In genomic region chr2:160062148-160062937, GRCm38 (mm10) we compare ENCODE assay signal across 11 mouse cellular contexts.
DNase-seq lines count a peak whose midpoint lies in the region; ATAC-seq and TF ChIP-seq lines count a peak whose summit lies in the region.
"Had no signal": no experiment of that assay in that cellular context is flagged by ENCODE, and none has a peak within 500 bp of the region (broad histone marks: within the 10 kb centered on the region; RNA-seq: fewer than 3 reads in every experiment).

No protein-coding gene starts in this region.

- no peak for TF ChIP-seq EP300 in CH12.LX (IDR thresholded peaks at IDR 0.05; ENCODE audit: low read length)

- H3K4me2 ChIP-seq in CH12.LX (ENCODE audit: insufficient read depth, low read depth, poor library complexity, severe bottlenecking): no peak overlapping the region
- no peak overlapping the region for H3K4me2 ChIP-seq in hindbrain, postnatal 0 days (ENCODE audit: low read depth, low read length)
- H3K4me2 ChIP-seq: embryonic facial prominence, embryonic 15.5 days; heart, embryonic 12.5 days; hindbrain, embryonic 15.5 days had no signal

- TF ChIP-seq RAD21 in CH12.LX (IDR thresholded peaks at IDR 0.05; ENCODE audit: low read depth, low read length): peak; percentile 47

- no peak for DNase-seq in layer of hippocampus, adult 2 months (ENCODE audit: low spot score in 2 of 2)
- no peak for DNase-seq in layer of hippocampus, adult 9-11 months
- no peak for DNase-seq in CH12.LX (ENCODE audit: extremely low read depth)
- DNase-seq in adipocyte (ENCODE audit: low spot score): peak; percentile 49
- DNase-seq in kidney, postnatal 36 days: peak; percentile 24 to 46
- DNase-seq in left cerebral cortex, adult 18-20 months (ENCODE audit: low spot score in 2 of 2): no peak
- DNase-seq in hindbrain, postnatal 0 days (ENCODE audit: low spot score): no peak
- DNase-seq: lung, adult 18-20 months had no signal

- H3K9ac ChIP-seq in CH12.LX (ENCODE audit: insufficient read depth, low read depth): no peak overlapping the region
- H3K9ac ChIP-seq in hindbrain, postnatal 0 days (replicated peaks; ENCODE audit: low read length): no peak overlapping the region
- H3K9ac ChIP-seq: embryonic facial prominence, embryonic 15.5 days; heart, embryonic 12.5 days; hindbrain, embryonic 15.5 days had no signal

- peaks cover 0 to 3% of the 10 kb centered on the region in 2 experiments; a peak in 1 of 4 replicates for H3K4me1 ChIP-seq in CH12.LX (ENCODE audit: control insufficient read depth in 1 of 2, insufficient read depth in 2 of 2)
- H3K4me1 ChIP-seq in hindbrain, postnatal 0 days (ENCODE audit: insufficient read depth, low read length): no peaks in the 10 kb centered on the region; the same call in 1 of the 2 replicates

- no peaks in the 10 kb centered on the region for H3K9me3 ChIP-seq in CH12.LX (replicated peaks; ENCODE audit: low read length)
- no peaks in the 10 kb centered on the region for H3K9me3 ChIP-seq in hindbrain, postnatal 0 days (ENCODE audit: low read length)
- H3K9me3 ChIP-seq: embryonic facial prominence, embryonic 15.5 days; heart, embryonic 12.5 days; hindbrain, embryonic 15.5 days had no signal

- H3K27me3 ChIP-seq in CH12.LX (replicated peaks): peaks cover 60% of the 10 kb centered on the region
- H3K27me3 ChIP-seq in hindbrain, postnatal 0 days (ENCODE audit: insufficient read depth, low read length): no peaks in the 10 kb centered on the region
- H3K27me3 ChIP-seq: embryonic facial prominence, embryonic 15.5 days; hindbrain, embryonic 15.5 days had no signal

- no peak for ATAC-seq in hindbrain, postnatal 0 days

- no peak overlapping the region for H3K27ac ChIP-seq in layer of hippocampus, adult 2 months
- no peak overlapping the region for H3K27ac ChIP-seq in CH12.LX (ENCODE audit: insufficient read depth, low read depth)
- no peak overlapping the region for H3K27ac ChIP-seq in hindbrain, postnatal 0 days
- H3K27ac ChIP-seq: embryonic facial prominence, embryonic 15.5 days; hindbrain, embryonic 15.5 days had no signal

- TF ChIP-seq POLR2A in CH12.LX (IDR thresholded peaks at IDR 0.05; ENCODE audit: low read depth, low read length): no peak

- no peak overlapping the region for H3K4me3 ChIP-seq in layer of hippocampus, adult 2 months
- no peak overlapping the region for H3K4me3 ChIP-seq in CH12.LX (replicated peaks in 1 of 3; ENCODE audit: low read depth in 2 of 3, low read length in 2 of 3, poor library complexity in 1 of 3)
- no peak overlapping the region for H3K4me3 ChIP-seq in hindbrain, postnatal 0 days (ENCODE audit: low read length)
- H3K4me3 ChIP-seq: embryonic facial prominence, embryonic 15.5 days; heart, embryonic 12.5 days; hindbrain, embryonic 15.5 days had no signal

- H3K36me3 ChIP-seq in CH12.LX (replicated peaks in 1 of 2; ENCODE audit: control insufficient read depth in 1 of 2, insufficient read depth in 1 of 2, low read length in 1 of 2): no peaks in the 10 kb centered on the region
- H3K36me3 ChIP-seq in hindbrain, postnatal 0 days (ENCODE audit: insufficient read depth, low read length): no peaks in the 10 kb centered on the region
- H3K36me3 ChIP-seq: embryonic facial prominence, embryonic 15.5 days; heart, embryonic 12.5 days; hindbrain, embryonic 15.5 days had no signal

- WGBS in hindbrain, postnatal 0 days: 73% methylated on average over 4 of the region's 4 CpGs

- TF ChIP-seq CTCF in layer of hippocampus, adult 2 months (conservative IDR thresholded peaks at IDR 0.05): peak; percentile 64
- TF ChIP-seq CTCF in CH12.LX (conservative IDR thresholded peaks at IDR 0.05 in 1 of 2, IDR thresholded peaks at IDR 0.05 in 1 of 2; ENCODE audit: low read depth in 2 of 2, low read length in 2 of 2): peak in 1 of 2 experiments; percentile 52; a peak in 2 of 4 replicates
- no peak; the same call in 1 of the 2 replicates for TF ChIP-seq CTCF in hindbrain, postnatal 0 days (IDR thresholded peaks at IDR 0.05; ENCODE audit: low read depth)

- H3K79me2 ChIP-seq in CH12.LX (replicated peaks; ENCODE audit: control insufficient read depth, extremely low read depth, insufficient read depth, poor library complexity, severe bottlenecking): no peaks in the 10 kb centered on the region

- in situ Hi-C loops in CH12.LX (cut with MboI; ENCODE audit: low pct_ligation_motif_present, low pct_unique_long_range_greater_than_20kb, low sequenced_read_pairs): loop anchor here (25.0 kb wide), 1 partner anchor 300 kb away; the partner anchor contains the start of gene Mafb

- dilution Hi-C loops in CH12.LX (cut with MboI; ENCODE audit: extremely low pct_ligation_motif_present, extremely low pct_unique_long_range_greater_than_20kb, low sequenced_read_pairs): no loop called here

TF ChIP-seq in CH12.LX, 34 proteins besides CTCF, POLR2A, EP300 and RAD21:
- TF ChIP-seq SMC3 (IDR thresholded peaks at IDR 0.05; ENCODE audit: low read depth, low read length) (peak; percentile 41), SIN3A (IDR thresholded peaks at IDR 0.05; ENCODE audit: low read length) (no peak)

Comparison
In these comparisons a context has a peak if more than half of its experiments do, and no peak if none do; other contexts are left out.
1. DNase-seq: peak in adipocyte (single experiment) and kidney, postnatal 36 days (2 of 2); none in layer of hippocampus, adult 2 months (0 of 2), layer of hippocampus, adult 9-11 months (single experiment), CH12.LX (single experiment), left cerebral cortex, adult 18-20 months (0 of 2) and hindbrain, postnatal 0 days (single experiment).